Mouse (Mus musculus) lung, postnatal 36 days (tissue): ENCODE data around the gene Atcay.
"Not testable (repeated sequence)": the region's sequence is repeated elsewhere in the genome, so short reads cannot be mapped to it uniquely, and the experiment has no call there.

Experiments used
- DNase-seq: peaks from one replicate; pipeline ENCODE4 v3.0.0; 2022; ENCODE audit warnings: mixed read lengths

Atcay gene

DNA sequence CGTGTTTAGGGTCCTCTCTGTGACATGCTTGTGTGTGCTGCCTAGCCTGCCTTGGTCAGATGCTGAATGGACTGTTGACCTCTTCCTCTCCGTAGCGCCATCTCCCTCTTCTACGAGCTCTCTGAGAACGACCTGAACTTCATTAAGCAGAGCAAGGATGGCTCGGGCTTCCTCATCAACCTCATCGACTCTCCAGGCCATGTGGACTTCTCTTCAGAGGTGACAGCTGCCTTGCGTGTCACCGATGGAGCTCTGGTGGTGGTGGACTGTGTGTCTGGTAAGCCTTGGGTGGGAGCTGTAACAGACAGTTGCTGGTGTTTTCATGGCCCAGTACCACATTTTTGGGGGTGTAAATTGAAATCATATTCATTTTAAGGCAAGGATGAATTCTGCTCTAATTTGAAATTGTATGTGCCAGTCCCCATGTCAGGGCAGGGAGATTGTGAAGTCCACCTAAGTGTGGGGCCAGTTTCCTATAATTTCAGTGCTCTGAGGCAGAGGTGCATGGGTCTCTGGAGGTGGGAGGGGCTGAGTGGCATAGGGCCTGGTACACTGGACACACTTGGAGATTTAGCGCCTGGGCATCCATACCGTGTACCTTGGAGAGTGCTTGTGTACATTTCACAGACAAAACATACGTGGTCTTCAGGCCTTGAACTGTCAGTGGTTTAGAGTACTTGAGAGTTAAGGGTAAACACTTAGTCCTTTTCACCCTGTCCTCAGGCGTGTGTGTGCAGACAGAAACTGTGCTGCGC, 52.5 kb downstream of the Atcay start:
- no peak for DNase-seq

DNA sequence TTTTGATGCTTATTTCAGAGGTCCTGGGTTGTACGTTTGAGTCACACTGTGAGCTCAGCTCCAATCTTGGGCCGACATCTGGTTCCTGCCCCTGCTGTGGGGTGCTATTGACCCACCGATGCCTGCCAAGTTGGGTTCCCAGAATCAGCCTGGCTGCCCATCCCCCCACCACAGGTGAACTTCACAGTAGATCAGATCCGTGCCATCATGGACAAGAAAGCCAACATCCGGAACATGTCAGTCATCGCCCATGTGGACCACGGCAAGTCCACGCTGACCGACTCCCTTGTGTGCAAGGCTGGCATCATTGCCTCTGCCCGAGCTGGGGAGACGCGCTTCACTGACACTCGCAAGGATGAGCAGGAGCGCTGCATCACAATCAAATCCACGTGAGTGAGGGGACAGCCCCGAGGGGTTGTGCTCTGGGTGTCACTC, 53.1 kb downstream of the Atcay start:
- DNase-seq: peak; percentile 47

GRCm38 (mm10) chr10:81176466-81177271, 54.0 kb downstream of the Atcay start, which contains the start of gene Eef2:
TSS of gene Eef2 (plus strand) at chr10:81176631.
- peak; percentile 99 for DNase-seq

DNA sequence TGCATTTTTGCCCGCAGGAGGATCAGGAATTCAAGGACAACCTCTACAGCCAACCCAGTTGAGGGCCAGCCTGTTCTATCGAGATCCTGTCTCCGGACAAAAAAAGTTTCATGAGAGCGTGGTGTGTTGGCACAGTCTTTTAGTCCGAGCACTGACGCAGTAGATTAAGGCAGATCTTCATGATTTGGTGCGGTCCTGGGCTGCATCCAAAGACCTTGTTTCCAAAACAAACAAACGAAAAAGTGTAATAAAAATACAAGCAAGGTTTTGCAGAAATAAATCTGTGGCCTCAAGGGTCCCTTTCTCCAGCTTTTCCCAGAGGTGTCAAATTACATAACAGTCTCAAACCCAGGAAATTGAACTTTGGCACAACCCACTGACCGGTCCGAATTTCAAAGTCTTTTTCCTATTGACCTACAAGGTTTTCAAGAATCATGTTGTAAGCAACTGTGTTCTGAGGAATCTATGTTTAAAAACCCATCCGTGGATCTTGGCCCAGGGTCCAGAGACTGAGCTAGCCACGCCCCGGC, 54.6 kb downstream of the Atcay start:
- no peak for DNase-seq

DNA sequence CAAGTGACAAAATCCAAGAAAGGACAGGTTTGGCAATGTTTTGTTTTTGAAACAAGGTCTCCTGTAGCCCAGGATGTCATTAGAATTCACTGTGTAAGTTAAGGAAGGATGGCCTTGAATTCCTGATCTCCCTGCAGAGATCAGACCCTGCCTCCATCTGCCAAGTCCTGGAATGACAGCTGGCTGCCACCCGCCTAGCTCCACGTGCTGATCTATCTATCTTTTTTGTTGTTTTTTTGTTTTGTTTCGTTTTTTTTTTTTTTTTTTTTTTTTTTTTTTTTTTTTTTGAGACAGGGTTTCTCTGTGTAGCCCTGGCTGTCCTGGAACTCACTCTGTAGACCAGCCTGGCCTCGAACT, 55.3 kb downstream of the Atcay start:
- not testable (repeated sequence) for DNase-seq

DNA sequence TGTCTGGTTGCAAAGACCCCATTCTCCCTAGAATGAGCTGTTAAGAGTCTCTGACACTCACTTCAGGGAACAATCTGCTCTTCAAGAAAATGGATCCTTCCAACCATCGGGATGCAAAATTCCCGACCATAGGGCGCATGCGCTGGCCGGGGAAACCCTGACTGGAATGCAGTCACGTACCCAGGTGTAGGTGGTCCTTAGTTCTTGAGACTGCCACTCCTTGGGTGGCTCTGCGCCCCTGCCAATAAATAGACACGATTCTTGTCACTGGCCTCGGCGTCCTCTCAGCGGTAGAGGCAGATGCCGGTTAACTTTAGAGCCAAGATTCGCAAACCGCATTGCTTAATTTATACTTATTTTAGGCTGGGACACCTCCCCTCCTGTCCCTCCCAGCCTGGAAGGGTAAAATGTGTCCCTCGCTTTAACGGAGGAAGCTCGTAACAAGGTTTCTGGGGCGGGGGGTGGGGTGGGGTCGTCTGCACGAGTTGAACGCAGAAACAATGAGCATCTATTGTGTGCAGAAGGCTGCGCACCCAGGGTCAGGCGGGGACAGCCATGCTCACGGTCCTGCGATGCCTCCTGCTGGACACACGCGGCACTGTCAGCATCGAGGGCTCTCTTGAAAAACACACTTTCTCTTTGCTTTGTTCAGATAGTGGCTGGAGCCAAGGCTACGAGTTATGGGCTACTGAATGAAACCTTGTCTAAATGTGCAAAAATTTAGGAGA, 55.9 kb downstream of the Atcay start:
- peak; percentile 94 for DNase-seq

- DNase-seq: peak; percentile 81
Observed at GRCm38 (mm10) chr10:81173132-81173531, 57.5 kb downstream of the Atcay start.

DNA sequence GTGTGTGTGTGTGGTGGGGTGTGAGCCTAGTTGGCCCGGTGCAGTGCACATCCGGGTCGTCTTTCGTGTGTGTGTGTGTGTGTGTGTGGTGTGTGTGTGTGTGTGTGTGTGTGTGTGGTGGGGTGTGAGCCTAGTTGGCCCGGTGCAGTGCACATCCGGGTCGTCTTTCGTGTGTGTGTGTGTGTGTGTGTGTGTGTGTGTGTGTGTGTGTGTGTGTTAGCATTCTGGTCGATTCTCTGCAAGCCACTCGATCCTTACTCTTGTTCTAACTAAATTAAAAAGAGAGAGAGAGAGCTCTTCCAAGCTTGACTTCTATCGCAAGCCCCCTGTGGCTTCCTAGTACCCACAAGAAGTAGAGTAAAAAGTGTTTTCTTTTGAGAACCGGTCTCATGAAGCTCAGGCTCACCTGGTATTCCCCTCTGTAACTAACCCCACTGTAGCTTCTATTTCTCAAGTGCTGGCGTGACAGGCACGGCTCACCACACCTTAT, 61.2 kb downstream of the Atcay start:
- peak; percentile 45 for DNase-seq

DNA sequence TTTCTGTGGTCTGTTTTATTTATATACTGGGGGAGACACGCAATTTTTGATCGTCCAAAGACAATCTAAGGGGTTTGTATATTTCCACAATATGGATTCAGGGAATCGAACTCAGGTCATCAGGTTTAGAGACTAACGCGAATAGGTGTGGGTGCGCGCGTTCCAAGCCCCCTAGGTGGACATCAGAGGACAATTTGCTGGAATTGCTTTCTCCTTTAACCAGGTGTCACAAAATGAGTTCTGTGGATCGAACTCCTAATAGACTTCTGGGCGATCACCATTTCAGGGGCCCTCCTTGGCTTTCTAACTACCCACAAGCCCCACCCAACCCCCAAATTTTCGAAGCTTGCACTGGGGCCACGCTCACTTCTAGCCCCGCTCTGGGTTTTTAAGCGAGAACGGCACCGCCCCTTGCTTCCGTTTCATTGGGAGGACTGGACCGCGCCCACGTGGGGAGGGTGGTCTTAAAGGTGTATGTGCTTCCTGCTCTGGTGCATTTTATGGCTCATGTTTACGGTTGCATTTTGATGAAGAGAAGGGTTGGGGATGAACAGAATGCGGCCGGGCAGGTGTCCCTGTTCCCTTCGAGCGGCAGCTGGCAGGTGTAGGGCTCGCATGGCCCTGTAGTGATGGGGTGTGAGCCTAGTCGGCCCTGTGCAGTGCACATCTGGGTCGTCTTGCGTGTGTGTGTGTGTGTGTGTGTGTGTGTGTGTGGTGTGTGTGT, 62.0 kb downstream of the Atcay start:
- DNase-seq: peak; percentile 96

- DNase-seq: no peak
Observed at GRCm38 (mm10) chr10:81168087-81168431, 62.6 kb downstream of the Atcay start.

- DNase-seq: peak; percentile 100
Observed at GRCm38 (mm10) chr10:81167200-81168086, 63.2 kb downstream of the Atcay start, which contains the start of gene Pias4. TSS of gene Pias4 (minus strand) at chr10:81167923.

GRCm38 (mm10) chr10:81165118-81165517, 65.5 kb downstream of the Atcay start:
- DNase-seq: peak; percentile 67

GRCm38 (mm10) chr10:81162318-81162652, 68.3 kb downstream of the Atcay start:
- DNase-seq: no peak

DNA sequence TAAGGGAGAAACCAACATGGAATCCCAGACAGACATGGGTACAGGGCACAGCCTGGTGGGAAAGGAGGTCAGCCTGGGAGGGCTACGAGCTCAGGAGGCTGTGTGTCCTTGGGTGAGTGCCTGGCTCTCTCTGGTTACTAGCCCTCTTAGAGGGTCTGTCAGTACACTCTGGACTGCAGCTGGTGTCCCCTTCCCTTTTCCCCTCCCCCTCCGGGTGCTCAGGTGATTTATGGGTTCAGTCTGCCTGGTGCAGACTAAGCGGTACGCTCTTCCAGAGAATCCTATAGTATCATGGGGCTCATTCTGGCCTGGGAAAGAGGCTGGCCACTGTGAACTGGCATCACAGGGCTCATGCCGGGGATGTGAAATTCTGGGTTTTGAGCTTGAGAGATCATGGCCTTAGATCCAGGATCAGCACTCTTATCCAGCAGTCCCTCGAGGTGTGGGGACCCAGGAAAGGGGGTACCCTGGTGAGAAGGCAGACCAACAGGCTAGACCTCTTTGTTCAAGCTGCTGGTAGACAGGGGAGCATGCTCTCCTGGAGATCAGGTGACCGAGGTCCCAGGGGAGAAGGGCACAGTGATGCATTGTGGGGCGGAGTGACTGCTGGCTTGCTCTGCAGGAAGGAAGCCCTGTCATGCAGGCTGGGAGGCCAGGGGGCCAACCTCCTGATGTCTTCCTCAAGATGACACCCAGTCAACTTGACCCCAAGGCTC, 68.9 kb downstream of the Atcay start:
- DNase-seq: peak; percentile 51

GRCm38 (mm10) chr10:81154736-81155135, 75.9 kb downstream of the Atcay start:
- no peak for DNase-seq
